Mouse (Mus musculus): ENCODE measurements around the gene Kif23. TPM values are rescaled to one million over a fixed set of nuclear protein-coding genes. Genes with fewer than 3 reads are reported as not detected.

Gene Kif23
- polyA plus RNA-seq, 1 experiment = 182 TPM

GRCm38 (mm10) chr9:61907621-61908295 is 38.8 kb downstream of the Kif23 start:
- Histone ChIP-seq H3K27ac (ENCODE audit: insufficient read depth, low read length) (no peak overlapping the region), H3K4me3 (ENCODE audit: low read depth, low read length) (no peak overlapping the region), H3K27me3 (ENCODE audit: control insufficient read depth, insufficient read depth, low read length, poor library complexity, severe bottlenecking) (no peaks in the 10 kb centered on the region), H3K9ac (ENCODE audit: low read depth, poor library complexity, severe bottlenecking) (no peak overlapping the region), H3K4me1 (ENCODE audit: control insufficient read depth, insufficient read depth, low read length) (no peaks in the 10 kb centered on the region), H3K36me3 (ENCODE audit: control insufficient read depth, insufficient read depth, low read length, poor library complexity, severe bottlenecking) (peaks cover 11% of the 10 kb centered on the region), H3K9me3 (replicated peaks; ENCODE audit: control insufficient read depth, insufficient read depth, low read length, poor library complexity, severe bottlenecking) (no peaks in the 10 kb centered on the region)
- TF ChIP-seq CTCF (IDR thresholded peaks at IDR 0.05; ENCODE audit: low read depth, low read length) = no peak
- no peak for TF ChIP-seq EP300 (IDR thresholded peaks at IDR 0.05; ENCODE audit: insufficient read depth, low read depth, low read length)
- no peak for TF ChIP-seq POLR2A (IDR thresholded peaks at IDR 0.05; ENCODE audit: insufficient read depth, low read length)

- no peak overlapping the region for H3K4me3 ChIP-seq (ENCODE audit: low read depth, low read length)
- H3K9me3 ChIP-seq (replicated peaks; ENCODE audit: control insufficient read depth, insufficient read depth, low read length, poor library complexity, severe bottlenecking) = no peaks in the 10 kb centered on the region
- H3K4me1 ChIP-seq (ENCODE audit: control insufficient read depth, insufficient read depth, low read length) = no peaks in the 10 kb centered on the region
- H3K36me3 ChIP-seq (ENCODE audit: control insufficient read depth, insufficient read depth, low read length, poor library complexity, severe bottlenecking) = peaks cover 3% of the 10 kb centered on the region
- no peak overlapping the region for H3K27ac ChIP-seq (ENCODE audit: insufficient read depth, low read length)
- H3K27me3 ChIP-seq (ENCODE audit: control insufficient read depth, insufficient read depth, low read length, poor library complexity, severe bottlenecking) = no peaks in the 10 kb centered on the region
- TF ChIP-seq POLR2A (IDR thresholded peaks at IDR 0.05; ENCODE audit: insufficient read depth, low read length) (no peak), EP300 (IDR thresholded peaks at IDR 0.05; ENCODE audit: insufficient read depth, low read depth, low read length) (peak; percentile 29; the same call in 1 of the 2 replicates), CTCF (IDR thresholded peaks at IDR 0.05; ENCODE audit: low read depth, low read length) (peak; percentile 88)
- H3K9ac ChIP-seq (ENCODE audit: low read depth, poor library complexity, severe bottlenecking) = no peak overlapping the region
Observed at GRCm38 (mm10) chr9:61906912-61907311, 39.7 kb downstream of the Kif23 start.

- Histone ChIP-seq H3K27ac (ENCODE audit: insufficient read depth, low read length) (no peak overlapping the region), H3K4me1 (ENCODE audit: control insufficient read depth, insufficient read depth, low read length) (no peaks in the 10 kb centered on the region), H3K9ac (ENCODE audit: low read depth, poor library complexity, severe bottlenecking) (no peak overlapping the region), H3K27me3 (ENCODE audit: control insufficient read depth, insufficient read depth, low read length, poor library complexity, severe bottlenecking) (no peaks in the 10 kb centered on the region), H3K9me3 (replicated peaks; ENCODE audit: control insufficient read depth, insufficient read depth, low read length, poor library complexity, severe bottlenecking) (no peaks in the 10 kb centered on the region), H3K36me3 (ENCODE audit: control insufficient read depth, insufficient read depth, low read length, poor library complexity, severe bottlenecking) (no peaks in the 10 kb centered on the region), H3K4me3 (ENCODE audit: low read depth, low read length) (no peak overlapping the region)
- no peak for TF ChIP-seq POLR2A (IDR thresholded peaks at IDR 0.05; ENCODE audit: insufficient read depth, low read length)
- no peak for TF ChIP-seq EP300 (IDR thresholded peaks at IDR 0.05; ENCODE audit: insufficient read depth, low read depth, low read length)
- no peak for TF ChIP-seq CTCF (IDR thresholded peaks at IDR 0.05; ENCODE audit: low read depth, low read length)
Observed at GRCm38 (mm10) chr9:61905576-61905975, 41.0 kb downstream of the Kif23 start.

- Histone ChIP-seq H3K36me3 (ENCODE audit: control insufficient read depth, insufficient read depth, low read length, poor library complexity, severe bottlenecking) (no peaks in the 10 kb centered on the region), H3K9ac (ENCODE audit: low read depth, poor library complexity, severe bottlenecking) (no peak overlapping the region), H3K4me1 (ENCODE audit: control insufficient read depth, insufficient read depth, low read length) (no peaks in the 10 kb centered on the region), H3K4me3 (ENCODE audit: low read depth, low read length) (no peak overlapping the region), H3K27me3 (ENCODE audit: control insufficient read depth, insufficient read depth, low read length, poor library complexity, severe bottlenecking) (no peaks in the 10 kb centered on the region), H3K9me3 (replicated peaks; ENCODE audit: control insufficient read depth, insufficient read depth, low read length, poor library complexity, severe bottlenecking) (no peaks in the 10 kb centered on the region), H3K27ac (ENCODE audit: insufficient read depth, low read length) (no peak overlapping the region)
- TF ChIP-seq CTCF (IDR thresholded peaks at IDR 0.05; ENCODE audit: low read depth, low read length) (no peak), POLR2A (IDR thresholded peaks at IDR 0.05; ENCODE audit: insufficient read depth, low read length) (no peak), EP300 (IDR thresholded peaks at IDR 0.05; ENCODE audit: insufficient read depth, low read depth, low read length) (no peak)
Observed at GRCm38 (mm10) chr9:61904201-61904600, 42.4 kb downstream of the Kif23 start.

- no peaks in the 10 kb centered on the region for H3K4me1 ChIP-seq (ENCODE audit: control insufficient read depth, insufficient read depth, low read length)
- TF ChIP-seq EP300 (IDR thresholded peaks at IDR 0.05; ENCODE audit: insufficient read depth, low read depth, low read length) = no peak
- TF ChIP-seq POLR2A (IDR thresholded peaks at IDR 0.05; ENCODE audit: insufficient read depth, low read length) = no peak
- TF ChIP-seq CTCF (IDR thresholded peaks at IDR 0.05; ENCODE audit: low read depth, low read length) = no peak
- no peak overlapping the region for H3K4me3 ChIP-seq (ENCODE audit: low read depth, low read length)
- H3K9ac ChIP-seq (ENCODE audit: low read depth, poor library complexity, severe bottlenecking) = no peak overlapping the region
- H3K27ac ChIP-seq (ENCODE audit: insufficient read depth, low read length) = no peak overlapping the region
- H3K27me3 ChIP-seq (ENCODE audit: control insufficient read depth, insufficient read depth, low read length, poor library complexity, severe bottlenecking) = no peaks in the 10 kb centered on the region
- H3K36me3 ChIP-seq (ENCODE audit: control insufficient read depth, insufficient read depth, low read length, poor library complexity, severe bottlenecking) = no peaks in the 10 kb centered on the region
- no peaks in the 10 kb centered on the region for H3K9me3 ChIP-seq (replicated peaks; ENCODE audit: control insufficient read depth, insufficient read depth, low read length, poor library complexity, severe bottlenecking)
Observed at GRCm38 (mm10) chr9:61902445-61902844, 44.1 kb downstream of the Kif23 start.

- Histone ChIP-seq H3K4me1 (ENCODE audit: control insufficient read depth, insufficient read depth, low read length) (no peaks in the 10 kb centered on the region), H3K9me3 (replicated peaks; ENCODE audit: control insufficient read depth, insufficient read depth, low read length, poor library complexity, severe bottlenecking) (no peaks in the 10 kb centered on the region), H3K27me3 (ENCODE audit: control insufficient read depth, insufficient read depth, low read length, poor library complexity, severe bottlenecking) (no peaks in the 10 kb centered on the region), H3K4me3 (ENCODE audit: low read depth, low read length) (no peak overlapping the region), H3K27ac (ENCODE audit: insufficient read depth, low read length) (no peak overlapping the region), H3K9ac (ENCODE audit: low read depth, poor library complexity, severe bottlenecking) (no peak overlapping the region), H3K36me3 (ENCODE audit: control insufficient read depth, insufficient read depth, low read length, poor library complexity, severe bottlenecking) (no peaks in the 10 kb centered on the region)
- TF ChIP-seq CTCF (IDR thresholded peaks at IDR 0.05; ENCODE audit: low read depth, low read length) (no peak), EP300 (IDR thresholded peaks at IDR 0.05; ENCODE audit: insufficient read depth, low read depth, low read length) (no peak), POLR2A (IDR thresholded peaks at IDR 0.05; ENCODE audit: insufficient read depth, low read length) (no peak)
Observed at GRCm38 (mm10) chr9:61901574-61901973, 45.0 kb downstream of the Kif23 start.
